Mouse (Mus musculus) lung, postnatal 0 days (tissue): Measurements from ENCODE around the gene Stmn1. TPM values are rescaled to one million over a fixed set of nuclear protein-coding genes. Genes with fewer than 3 reads are reported as not detected.

Experiments used
- ATAC-seq: fragments of 200-750 bp; cut with Nextera tagmentation; 2 replicates; pipeline ENCODE4 v1.8.0; 2017; ENCODE audit warnings: moderate library complexity
- DNase-seq: peaks from one replicate; pipeline ENCODE4 v3.0.0-alpha.2; 2016; ENCODE audit warnings: low spot score
- H3K27ac ChIP-seq: fragments of 300-500 bp; sonication (generic); 2 replicates; pipeline ENCODE4 v1.5.1; 2014; ENCODE audit warnings: antibody characterized with exemption, mild to moderate bottlenecking, low read length, mixed read lengths
- H3K27me3 ChIP-seq: fragments of 300-500 bp; sonication (generic); replicated peaks from 2 replicates; pipeline ENCODE4 v1.6.1; 2014; ENCODE audit warnings: low read length, mixed read lengths; ENCODE audit not compliant: insufficient read depth
- H3K36me3 ChIP-seq: fragments of 300-500 bp; sonication (generic); 2 replicates; pipeline ENCODE4 v1.6.1; 2014; ENCODE audit warnings: low read length, mixed read lengths; ENCODE audit not compliant: insufficient read depth
- H3K4me1 ChIP-seq: fragments of 300-500 bp; sonication (generic); 2 replicates; pipeline ENCODE4 v1.6.1; 2014; ENCODE audit warnings: antibody characterized with exemption, low read depth, low read length, mixed read lengths; ENCODE audit not compliant: insufficient read depth
- H3K4me2 ChIP-seq: fragments of 300-500 bp; sonication (generic); replicated peaks from 2 replicates; pipeline ENCODE4 v1.6.1; 2014; ENCODE audit warnings: low read depth, mild to moderate bottlenecking, low read length, moderate library complexity, mixed read lengths
- H3K4me3 ChIP-seq: fragments of 300-500 bp; sonication (generic); 2 replicates; pipeline ENCODE4 v1.5.1; 2014; ENCODE audit warnings: low read depth, low read length
- H3K9ac ChIP-seq: fragments of 300-500 bp; sonication (generic); replicated peaks from 2 replicates; pipeline ENCODE4 v1.6.1; 2014; ENCODE audit warnings: low read depth, mild to moderate bottlenecking
- H3K9me3 ChIP-seq: fragments of 300-500 bp; sonication (generic); 2 replicates; pipeline ENCODE4 v1.6.1; 2016; ENCODE audit warnings: low read length, mixed read lengths
- CTCF ChIP-seq: IDR thresholded peaks from 2 replicates; pipeline ENCODE4 v1.5.1; 2016; ENCODE audit warnings: antibody characterized with exemption, mild to moderate bottlenecking
- EP300 ChIP-seq: IDR thresholded peaks from 2 replicates; pipeline ENCODE4 v1.6.1; 2016; ENCODE audit warnings: antibody characterized with exemption, mild to moderate bottlenecking, control low read depth
- WGBS: fragments of 180-500 bp; shearing (Covaris S2); extraction: QIAGEN DNeasy Blood & Tissue Kit; methylation state at CpG from one replicate; pipeline ENCODE4 v1.1.7; 2014; 5-methylcytosine and 5-hydroxymethylcytosine counted together
- polyA plus RNA-seq: library from polyadenylated mRNA; unstranded; fragments of >200 nt; fragmentation: Nextera tagmentation; extraction: Ambion mirVana; gene quantifications from 2 replicates; pipeline ENCODE4 v1.2.1, GENCODE M21; 2015

Gene Stmn1
- polyA plus RNA-seq, 1 experiment from 2014 or later, result 260 TPM

GRCm38 (mm10) chr4:134471469-134471868, 3.3 kb downstream of the Stmn1 start:
- ATAC-seq, result no peak
- TF ChIP-seq EP300 (no peak), CTCF (peak; percentile 57)
- Histone ChIP-seq H3K36me3 (no peaks in the 10 kb centered on the region), H3K9me3 (no peaks in the 10 kb centered on the region), H3K4me1 (no peaks in the 10 kb centered on the region; the same call in 1 of the 2 replicates), H3K4me3 (no peak overlapping the region), H3K9ac (no peak overlapping the region), H3K27me3 (no peaks in the 10 kb centered on the region), H3K4me2 (no peak overlapping the region), H3K27ac (no peak overlapping the region)
- DNase-seq, result no peak

- WGBS, result 83% methylated on average over 4 of the region's 4 CpGs
- ATAC-seq (no peak), DNase-seq (no peak)
- no peak overlapping the region for H3K4me2 ChIP-seq
- H3K9me3 ChIP-seq, result no peaks in the 10 kb centered on the region
- no peaks in the 10 kb centered on the region; the same call in 1 of the 2 replicates for H3K4me1 ChIP-seq
- TF ChIP-seq EP300, result no peak
- H3K36me3 ChIP-seq, result no peaks in the 10 kb centered on the region
- no peak overlapping the region for H3K9ac ChIP-seq
- H3K27ac ChIP-seq, result no peak overlapping the region
- no peak overlapping the region for H3K4me3 ChIP-seq
- H3K27me3 ChIP-seq, result no peaks in the 10 kb centered on the region
Measured at GRCm38 (mm10) chr4:134473764-134474163, 5.6 kb downstream of the Stmn1 start.

- H3K36me3 ChIP-seq, result no peaks in the 10 kb centered on the region
- 74% methylated on average over 8 of the region's 8 CpGs for WGBS
- no peaks in the 10 kb centered on the region; the same call in 1 of the 2 replicates for H3K4me1 ChIP-seq
- H3K9me3 ChIP-seq, result no peaks in the 10 kb centered on the region
- H3K9ac ChIP-seq, result no peak overlapping the region
- no peak overlapping the region for H3K27ac ChIP-seq
- no peak overlapping the region for H3K4me3 ChIP-seq
- no peak overlapping the region for H3K4me2 ChIP-seq
- TF ChIP-seq CTCF (no peak), EP300 (no peak)
- DNase-seq (no peak), ATAC-seq (no peak)
- no peaks in the 10 kb centered on the region for H3K27me3 ChIP-seq
Measured at GRCm38 (mm10) chr4:134474240-134474639, 6.1 kb downstream of the Stmn1 start.

GRCm38 (mm10) chr4:134476899-134477298, 8.8 kb downstream of the Stmn1 start:
- TF ChIP-seq EP300 (no peak), CTCF (no peak)
- 75% methylated on average over 8 of the region's 8 CpGs for WGBS
- ATAC-seq (peak; percentile 20), DNase-seq (peak; percentile 42)
- H3K4me3 ChIP-seq, result no peak overlapping the region
- H3K27ac ChIP-seq, result no peak overlapping the region
- no peak overlapping the region for H3K4me2 ChIP-seq
- H3K4me1 ChIP-seq, result no peaks in the 10 kb centered on the region
- no peak overlapping the region for H3K9ac ChIP-seq
- H3K9me3 ChIP-seq, result no peaks in the 10 kb centered on the region
- no peaks in the 10 kb centered on the region for H3K27me3 ChIP-seq
- H3K36me3 ChIP-seq, result no peaks in the 10 kb centered on the region

- Histone ChIP-seq H3K4me1 (no peaks in the 10 kb centered on the region), H3K36me3 (no peaks in the 10 kb centered on the region), H3K27ac (no peak overlapping the region), H3K9ac (no peak overlapping the region), H3K4me2 (no peak overlapping the region), H3K27me3 (no peaks in the 10 kb centered on the region), H3K4me3 (no peak overlapping the region), H3K9me3 (no peaks in the 10 kb centered on the region)
- TF ChIP-seq CTCF (peak; percentile 100), EP300 (no peak)
- peak; percentile 88 for DNase-seq
- WGBS, result 5% methylated on average over 9 of the region's 9 CpGs
- ATAC-seq, result peak; percentile 63
Measured at GRCm38 (mm10) chr4:134478031-134478430, 9.9 kb downstream of the Stmn1 start.

- H3K9me3 ChIP-seq, result no peaks in the 10 kb centered on the region
- no peak overlapping the region for H3K27ac ChIP-seq
- H3K9ac ChIP-seq, result no peak overlapping the region
- WGBS, result 80% methylated on average over 4 of the region's 4 CpGs
- no peak for TF ChIP-seq EP300
- no peak for TF ChIP-seq CTCF
- H3K4me3 ChIP-seq, result no peak overlapping the region
- no peaks in the 10 kb centered on the region for H3K4me1 ChIP-seq
- H3K4me2 ChIP-seq, result no peak overlapping the region
- no peaks in the 10 kb centered on the region for H3K27me3 ChIP-seq
- ATAC-seq (no peak), DNase-seq (no peak)
- H3K36me3 ChIP-seq, result no peaks in the 10 kb centered on the region
Measured at GRCm38 (mm10) chr4:134479839-134480238, 11.7 kb downstream of the Stmn1 start.

GRCm38 (mm10) chr4:134480864-134481263, 12.7 kb downstream of the Stmn1 start:
- WGBS, result 7% methylated on average over 6 of the region's 6 CpGs
- peak; percentile 89 for ATAC-seq

More at GRCm38 (mm10) chr4:134480864-134481263, 12.7 kb downstream of the Stmn1 start:
- Histone ChIP-seq H3K4me3 (no peak overlapping the region), H3K9me3 (no peaks in the 10 kb centered on the region), H3K4me2 (no peak overlapping the region), H3K36me3 (no peaks in the 10 kb centered on the region), H3K27me3 (no peaks in the 10 kb centered on the region), H3K27ac (peak overlapping the region; percentile 74), H3K4me1 (no peaks in the 10 kb centered on the region), H3K9ac (no peak overlapping the region)
- peak; percentile 94 for DNase-seq
- TF ChIP-seq CTCF, result peak; percentile 95
- peak; percentile 91 for TF ChIP-seq EP300
